Mouse (Mus musculus): ENCODE measurements around the gene Prep. TPM values are rescaled to one million over a fixed set of nuclear protein-coding genes. Genes with fewer than 3 reads are reported as not detected.

The Prep gene
- polyA plus RNA-seq, 1 experiment, result 49.2 TPM

- TF ChIP-seq MAX (IDR thresholded peaks at IDR 0.05) (no peak), CEBPB (IDR thresholded peaks at IDR 0.05; ENCODE audit: low read depth) (no peak), USF1 (IDR thresholded peaks at IDR 0.05; ENCODE audit: low read depth) (no peak), FOSL1 (IDR thresholded peaks at IDR 0.05; ENCODE audit: insufficient read depth, low read length, poor library complexity, severe bottlenecking) (no peak), CTCF (IDR thresholded peaks at IDR 0.05; ENCODE audit: control insufficient read depth, insufficient read depth, insufficient read length) (no peak), MYOG (IDR thresholded peaks at IDR 0.05; ENCODE audit: control insufficient read depth, extremely low read depth, insufficient read length) (no peak), MYOD1 (IDR thresholded peaks at IDR 0.05; ENCODE audit: control insufficient read depth, insufficient read length, low read depth) (no peak)
- no peak overlapping the region for H3ac ChIP-seq (ENCODE audit: control insufficient read depth, insufficient read length, low read depth)
Observed at GRCm38 (mm10) chr10:45132371-45132770, 65.4 kb downstream of the Prep start.

DNA sequence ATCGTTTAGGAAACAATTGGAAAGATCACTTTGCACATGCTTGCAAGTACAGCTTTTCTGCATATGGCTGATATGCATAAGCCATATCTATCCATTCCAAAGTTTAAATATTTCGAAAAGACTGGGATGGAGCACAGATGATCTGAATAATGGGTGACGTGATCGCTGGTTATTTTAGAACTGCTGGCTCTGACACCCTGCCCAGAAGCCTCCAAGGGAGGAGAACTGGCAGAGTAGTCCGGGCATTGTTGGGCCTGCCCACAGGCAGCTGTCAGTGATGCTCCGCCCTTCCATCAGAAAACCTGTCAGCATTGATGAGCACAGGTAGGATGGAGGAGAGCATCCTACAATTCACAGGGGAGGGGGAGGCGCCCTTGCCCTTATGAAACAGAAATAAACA is 69.8 kb downstream of the Prep start:
- Histone ChIP-seq H3K79me2 (ENCODE audit: control insufficient read depth, insufficient read depth) (peaks cover 68% of the 10 kb centered on the region), H3K36me3 (ENCODE audit: control insufficient read depth, insufficient read depth) (peaks cover 63% of the 10 kb centered on the region), H3K79me3 (ENCODE audit: low read depth) (peaks cover 24% of the 10 kb centered on the region), H3ac (ENCODE audit: control insufficient read depth, insufficient read length, low read depth) (no peak overlapping the region), H3K27me3 (ENCODE audit: control insufficient read depth, insufficient read depth, insufficient read length) (no peaks in the 10 kb centered on the region), H3K4me3 (ENCODE audit: insufficient read depth, poor library complexity, severe bottlenecking) (no peak overlapping the region)
- TF ChIP-seq USF1 (IDR thresholded peaks at IDR 0.05; ENCODE audit: low read depth) (no peak), CTCF (IDR thresholded peaks at IDR 0.05; ENCODE audit: control insufficient read depth, insufficient read depth, insufficient read length) (no peak), MYOG (IDR thresholded peaks at IDR 0.05; ENCODE audit: control insufficient read depth, extremely low read depth, insufficient read length) (no peak), FOSL1 (IDR thresholded peaks at IDR 0.05; ENCODE audit: insufficient read depth, low read length, poor library complexity, severe bottlenecking) (no peak), MYOD1 (IDR thresholded peaks at IDR 0.05; ENCODE audit: control insufficient read depth, insufficient read length, low read depth) (no peak), CEBPB (IDR thresholded peaks at IDR 0.05; ENCODE audit: low read depth) (no peak), MAX (IDR thresholded peaks at IDR 0.05) (no peak)

More at GRCm38 (mm10) chr10:45132371-45132770, 65.4 kb downstream of the Prep start:
- peaks cover 81% of the 10 kb centered on the region for H3K36me3 ChIP-seq (ENCODE audit: control insufficient read depth, insufficient read depth)
- no peak overlapping the region for H3K4me3 ChIP-seq (ENCODE audit: insufficient read depth, poor library complexity, severe bottlenecking)
- H3K27me3 ChIP-seq (ENCODE audit: control insufficient read depth, insufficient read depth, insufficient read length), result no peaks in the 10 kb centered on the region
- peaks cover 26% of the 10 kb centered on the region for H3K79me3 ChIP-seq (ENCODE audit: low read depth)
- peaks cover 55% of the 10 kb centered on the region for H3K79me2 ChIP-seq (ENCODE audit: control insufficient read depth, insufficient read depth)

GRCm38 (mm10) chr10:45139910-45140309 is 72.9 kb downstream of the Prep start:
- Histone ChIP-seq H3K36me3 (ENCODE audit: control insufficient read depth, insufficient read depth) (peaks cover 62% of the 10 kb centered on the region), H3K79me2 (ENCODE audit: control insufficient read depth, insufficient read depth) (peaks cover 47% of the 10 kb centered on the region), H3K79me3 (ENCODE audit: low read depth) (peaks cover 2% of the 10 kb centered on the region), H3K27me3 (ENCODE audit: control insufficient read depth, insufficient read depth, insufficient read length) (no peaks in the 10 kb centered on the region), H3ac (ENCODE audit: control insufficient read depth, insufficient read length, low read depth) (no peak overlapping the region), H3K4me3 (ENCODE audit: insufficient read depth, poor library complexity, severe bottlenecking) (no peak overlapping the region)
- TF ChIP-seq MYOD1 (IDR thresholded peaks at IDR 0.05; ENCODE audit: control insufficient read depth, insufficient read length, low read depth) (no peak), FOSL1 (IDR thresholded peaks at IDR 0.05; ENCODE audit: insufficient read depth, low read length, poor library complexity, severe bottlenecking) (no peak), MAX (IDR thresholded peaks at IDR 0.05) (no peak), USF1 (IDR thresholded peaks at IDR 0.05; ENCODE audit: low read depth) (no peak), MYOG (IDR thresholded peaks at IDR 0.05; ENCODE audit: control insufficient read depth, extremely low read depth, insufficient read length) (no peak), CEBPB (IDR thresholded peaks at IDR 0.05; ENCODE audit: low read depth) (no peak), CTCF (IDR thresholded peaks at IDR 0.05; ENCODE audit: control insufficient read depth, insufficient read depth, insufficient read length) (no peak)

DNA sequence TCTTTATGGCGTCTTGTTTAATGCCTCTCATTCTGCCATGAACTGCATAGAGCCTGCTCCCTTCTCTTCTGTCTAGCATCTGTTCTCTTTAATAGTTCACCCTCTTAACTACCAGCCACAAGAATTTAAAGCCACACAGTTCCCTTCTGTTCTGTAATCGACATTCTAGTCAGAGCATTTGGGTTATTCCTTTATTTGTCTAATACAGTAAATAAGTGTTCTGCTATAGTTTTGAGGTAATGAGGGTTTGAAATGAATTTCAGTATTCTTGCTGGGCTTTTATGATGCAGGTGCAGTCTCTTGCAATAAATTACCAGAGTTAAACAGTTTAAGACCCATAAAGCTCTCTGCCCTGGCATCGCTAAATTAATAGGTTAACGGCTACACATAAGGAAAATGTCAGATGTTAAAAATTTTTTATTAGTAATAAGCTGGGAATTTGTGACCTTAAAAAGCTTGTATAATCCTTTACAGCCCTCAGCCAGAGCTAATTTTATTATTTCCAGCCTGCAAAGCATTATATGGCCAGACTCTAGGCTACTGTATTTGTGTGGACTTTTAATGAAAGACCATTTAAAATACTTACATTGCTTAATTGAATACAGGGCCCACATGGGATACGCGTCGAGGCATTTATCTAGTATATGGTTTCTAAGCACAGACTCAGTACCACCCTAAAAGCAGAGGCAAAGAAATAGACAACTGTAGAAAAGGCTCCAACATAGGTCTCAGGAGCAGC is 73.6 kb downstream of the Prep start:
- H3ac ChIP-seq (ENCODE audit: control insufficient read depth, insufficient read length, low read depth), result no peak overlapping the region
- no peak overlapping the region for H3K4me3 ChIP-seq (ENCODE audit: insufficient read depth, poor library complexity, severe bottlenecking)
- H3K36me3 ChIP-seq (ENCODE audit: control insufficient read depth, insufficient read depth), result peaks cover 61% of the 10 kb centered on the region
- H3K27me3 ChIP-seq (ENCODE audit: control insufficient read depth, insufficient read depth, insufficient read length), result no peaks in the 10 kb centered on the region
- H3K79me2 ChIP-seq (ENCODE audit: control insufficient read depth, insufficient read depth), result peaks cover 40% of the 10 kb centered on the region
- TF ChIP-seq USF1 (IDR thresholded peaks at IDR 0.05; ENCODE audit: low read depth), result no peak
- H3K79me3 ChIP-seq (ENCODE audit: low read depth), result peaks cover 2% of the 10 kb centered on the region

DNA sequence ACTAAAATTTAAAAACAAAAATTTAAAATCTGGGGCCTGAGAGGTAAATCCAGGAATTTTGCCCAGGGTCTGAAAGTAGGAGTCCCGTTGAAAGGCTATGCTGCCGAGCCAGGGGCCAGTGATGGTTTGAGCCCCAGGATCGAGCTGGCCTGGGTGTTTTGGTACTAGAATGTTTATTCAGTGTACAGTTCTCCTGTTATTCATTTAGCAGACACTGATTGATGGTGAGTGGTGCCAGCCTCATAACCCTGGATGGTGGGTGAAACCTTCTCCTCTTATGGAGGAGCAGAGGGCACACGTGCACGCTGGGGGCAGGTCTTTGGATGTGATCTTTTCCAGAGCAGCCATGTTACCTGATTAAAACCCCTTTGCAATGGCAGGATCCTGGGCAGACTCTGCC is 75.4 kb downstream of the Prep start:
- H3ac ChIP-seq (ENCODE audit: control insufficient read depth, insufficient read length, low read depth), result no peak overlapping the region
- peaks cover 44% of the 10 kb centered on the region for H3K36me3 ChIP-seq (ENCODE audit: control insufficient read depth, insufficient read depth)
- TF ChIP-seq CTCF (IDR thresholded peaks at IDR 0.05; ENCODE audit: control insufficient read depth, insufficient read depth, insufficient read length), result no peak
- no peak for TF ChIP-seq MAX (IDR thresholded peaks at IDR 0.05)
- no peak for TF ChIP-seq USF1 (IDR thresholded peaks at IDR 0.05; ENCODE audit: low read depth)
- no peak for TF ChIP-seq MYOD1 (IDR thresholded peaks at IDR 0.05; ENCODE audit: control insufficient read depth, insufficient read length, low read depth)
- no peak for TF ChIP-seq FOSL1 (IDR thresholded peaks at IDR 0.05; ENCODE audit: insufficient read depth, low read length, poor library complexity, severe bottlenecking)
- TF ChIP-seq MYOG (IDR thresholded peaks at IDR 0.05; ENCODE audit: control insufficient read depth, extremely low read depth, insufficient read length), result no peak
- TF ChIP-seq CEBPB (IDR thresholded peaks at IDR 0.05; ENCODE audit: low read depth), result no peak
- H3K4me3 ChIP-seq (ENCODE audit: insufficient read depth, poor library complexity, severe bottlenecking), result no peak overlapping the region
- H3K79me2 ChIP-seq (ENCODE audit: control insufficient read depth, insufficient read depth), result peaks cover 35% of the 10 kb centered on the region
- no peaks in the 10 kb centered on the region for H3K27me3 ChIP-seq (ENCODE audit: control insufficient read depth, insufficient read depth, insufficient read length)
- peaks cover 2% of the 10 kb centered on the region for H3K79me3 ChIP-seq (ENCODE audit: low read depth)
